Mouse (Mus musculus) kidney, adult 2 months (tissue): ENCODE results near the gene Stk25. TPM values are rescaled to one million over a fixed set of nuclear protein-coding genes. Genes with fewer than 3 reads are reported as not detected.

Source experiments
- DNase-seq: peaks from one replicate; pipeline ENCODE4 v3.0.0; 2021
- H3K27ac ChIP-seq: fragments of 200-500 bp; 2 replicates; pipeline ENCODE4 v1.5.1; 2012; ENCODE audit warnings: low read depth, low read length, control low read depth, inconsistent platforms; ENCODE audit not compliant: insufficient read depth
- H3K27me3 ChIP-seq: fragments of 200-500 bp; replicated peaks from 2 replicates; pipeline ENCODE4 v1.6.1; 2012; ENCODE audit warnings: mild to moderate bottlenecking, moderate library complexity, low read length, inconsistent platforms; ENCODE audit not compliant: control insufficient read depth, insufficient read depth
- H3K36me3 ChIP-seq: fragments of 200-500 bp; 2 replicates; pipeline ENCODE4 v1.6.1; 2012; ENCODE audit warnings: mild to moderate bottlenecking, moderate library complexity, low read length, inconsistent platforms; ENCODE audit not compliant: control insufficient read depth, insufficient read depth
- H3K4me1 ChIP-seq: fragments of 200-500 bp; 2 replicates; pipeline ENCODE4 v1.6.1; 2011; ENCODE audit warnings: low read length; ENCODE audit not compliant: control insufficient read depth, insufficient read depth
- H3K4me3 ChIP-seq: fragments of 200-500 bp; 2 replicates; pipeline ENCODE4 v1.5.1; 2011; ENCODE audit warnings: mild to moderate bottlenecking, low read depth, low read length, control low read depth; ENCODE audit not compliant: insufficient read depth
- CTCF ChIP-seq: fragments of 200-500 bp; conservative IDR thresholded peaks from 2 replicates; pipeline ENCODE4 v1.5.1; 2011; ENCODE audit warnings: low read depth, mild to moderate bottlenecking, control low read depth, low read length, moderate library complexity, mixed read lengths; ENCODE audit not compliant: insufficient read depth, insufficient read length
- POLR2A ChIP-seq: fragments of 200-500 bp; IDR thresholded peaks from one replicate; pipeline ENCODE4 v1.6.1; 2011; ENCODE audit warnings: low read depth, low read length, control low read depth
- WGBS: fragments of 180-500 bp; shearing (Covaris S2); methylation state at CpG from one replicate; pipeline ENCODE4 v1.1.7; 2018; 5-methylcytosine and 5-hydroxymethylcytosine counted together
- polyA plus RNA-seq: library from polyadenylated mRNA; depleted of rRNA; stranded (reverse); fragments of >200 nt; gene quantifications from 2 replicates; pipeline ENCODE4 v1.2.3, GENCODE M21; 2012

Gene Stk25
- polyA plus RNA-seq, 1 experiment = 102 TPM

- TF ChIP-seq CTCF = no peak
- no peak for TF ChIP-seq POLR2A
- Histone ChIP-seq H3K36me3 (no peaks in the 10 kb centered on the region), H3K27ac (no peak overlapping the region), H3K4me1 (no peaks in the 10 kb centered on the region), H3K4me3 (no peak overlapping the region), H3K27me3 (no peaks in the 10 kb centered on the region)
- DNase-seq = no peak
- WGBS = 90% methylated on average over 2 of the region's 2 CpGs
Measured at GRCm38 (mm10) chr1:93642692-93643091, 15.8 kb downstream of the Stk25 start.

- TF ChIP-seq POLR2A (no peak), CTCF (no peak)
- Histone ChIP-seq H3K27ac (no peak overlapping the region), H3K4me3 (no peak overlapping the region), H3K36me3 (no peaks in the 10 kb centered on the region), H3K4me1 (no peaks in the 10 kb centered on the region), H3K27me3 (no peaks in the 10 kb centered on the region)
- 88% methylated on average over 2 of the region's 2 CpGs for WGBS
- DNase-seq = no peak
Measured at GRCm38 (mm10) chr1:93641978-93642377, 16.5 kb downstream of the Stk25 start.

DNA sequence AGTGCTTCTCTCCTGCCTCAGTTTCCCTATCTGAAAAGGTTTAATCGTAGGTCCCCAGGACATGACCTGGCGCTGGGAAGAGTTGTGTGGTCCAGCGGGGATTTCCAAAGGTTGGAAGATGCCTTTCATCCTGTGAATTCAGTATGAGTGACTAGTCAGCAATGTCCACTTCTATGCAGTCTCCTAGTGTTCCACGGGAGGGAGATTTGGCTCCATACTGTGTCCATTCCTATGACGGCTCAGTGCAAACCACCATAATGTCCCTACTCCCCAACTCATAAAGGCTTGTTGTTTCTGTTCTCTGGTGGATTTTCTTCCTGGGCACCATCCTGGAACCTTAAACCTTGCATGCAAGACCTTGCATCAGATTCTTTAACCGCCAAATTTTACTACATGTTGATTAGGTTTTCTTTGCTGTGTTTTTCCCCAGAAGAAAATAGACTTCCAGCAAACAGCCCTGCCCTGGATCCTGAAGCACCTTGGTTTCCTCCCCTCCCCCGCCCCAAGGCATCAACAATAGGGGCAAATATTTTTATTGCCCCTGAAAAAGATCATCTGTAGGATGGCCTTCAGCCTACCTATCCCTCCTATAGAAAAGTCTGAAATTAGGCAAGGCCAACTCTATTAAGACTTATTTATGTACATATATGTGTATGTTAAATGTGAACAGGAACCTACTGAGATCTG is 22.1 kb downstream of the Stk25 start:
- WGBS = 27% methylated on average over 7 of the region's 7 CpGs
- no peak for DNase-seq

DNA sequence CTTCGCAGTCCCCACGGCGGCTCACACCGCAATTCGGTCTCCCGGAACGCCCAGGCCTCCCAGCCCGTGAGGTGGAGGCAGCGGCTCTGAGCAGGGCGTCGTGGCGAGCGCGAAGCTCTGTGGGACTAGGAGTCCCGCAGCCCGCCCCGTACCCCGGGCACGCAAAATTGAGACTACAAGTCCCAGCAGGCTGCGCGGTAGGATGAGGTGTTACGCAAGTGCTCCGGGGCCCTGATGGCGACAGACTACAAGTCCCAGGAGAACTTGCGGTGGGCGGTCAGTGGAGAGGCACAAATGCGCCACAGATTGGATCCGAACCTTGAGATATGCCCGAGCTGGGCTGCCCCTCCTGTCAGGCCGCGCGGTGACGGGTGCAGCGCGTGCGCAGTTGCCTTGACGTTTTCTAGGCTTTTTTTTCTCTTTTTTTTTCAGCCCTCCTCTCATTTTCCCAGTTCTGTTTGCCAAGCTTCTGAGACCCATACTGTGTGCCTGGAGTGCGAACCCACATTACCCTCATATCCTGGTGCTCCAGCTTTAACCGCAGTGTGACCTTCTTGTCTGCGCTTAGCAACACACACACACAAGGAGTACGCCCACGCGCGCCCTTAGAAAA is 22.8 kb downstream of the Stk25 start:
- DNase-seq = peak; percentile 100
- H3K4me3 ChIP-seq = peak overlapping the region; percentile 77
- TF ChIP-seq CTCF (no peak), POLR2A (peak; percentile 59)
- peaks cover 5% of the 10 kb centered on the region; the same call in 1 of the 2 replicates for H3K4me1 ChIP-seq
- under 1% methylated on average over 44 of the region's 44 CpGs for WGBS
- H3K27ac ChIP-seq = peak overlapping the region; percentile 95
- H3K27me3 ChIP-seq = no peaks in the 10 kb centered on the region
- no peaks in the 10 kb centered on the region for H3K36me3 ChIP-seq

More for the DNA sequence above, 22.1 kb downstream of the Stk25 start:
- peak overlapping the region; percentile 95 for H3K27ac ChIP-seq
- TF ChIP-seq POLR2A (no peak), CTCF (peak; percentile 29; the same call in 1 of the 2 replicates)
- peaks cover 5% of the 10 kb centered on the region; the same call in 1 of the 2 replicates for H3K4me1 ChIP-seq
- H3K27me3 ChIP-seq = no peaks in the 10 kb centered on the region
- peak overlapping the region; percentile 77 for H3K4me3 ChIP-seq
- no peaks in the 10 kb centered on the region for H3K36me3 ChIP-seq

GRCm38 (mm10) chr1:93635091-93635579 is 23.3 kb downstream of the Stk25 start:
- DNase-seq = peak; percentile 67
- H3K36me3 ChIP-seq = no peaks in the 10 kb centered on the region
- no peaks in the 10 kb centered on the region for H3K27me3 ChIP-seq
- TF ChIP-seq CTCF (no peak), POLR2A (no peak)
- WGBS = under 1% methylated on average over 58 of the region's 58 CpGs
- peaks cover 5% of the 10 kb centered on the region; the same call in 1 of the 2 replicates for H3K4me1 ChIP-seq
- peak overlapping the region; percentile 76 for H3K27ac ChIP-seq
- H3K4me3 ChIP-seq = peak overlapping the region; percentile 75

DNA sequence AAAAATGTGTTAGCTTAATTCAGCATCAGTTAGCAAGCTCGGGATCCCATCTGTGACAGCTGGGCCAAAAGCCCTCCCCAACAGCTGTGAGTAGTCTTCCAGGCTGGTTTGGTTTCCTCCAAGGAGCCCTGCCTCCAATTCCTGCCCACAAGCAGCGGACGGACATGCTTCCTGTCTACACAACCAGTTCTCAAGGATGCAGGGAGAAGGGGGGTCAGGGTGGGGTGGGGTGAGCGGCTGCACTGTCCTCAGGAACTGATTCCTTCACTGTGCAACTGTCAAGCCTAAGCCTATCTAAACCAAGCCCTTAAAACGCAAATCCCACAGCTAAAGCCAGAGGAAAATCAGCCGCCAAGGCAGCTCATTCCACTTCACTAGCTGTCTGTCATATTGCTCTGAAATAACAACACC is 24.0 kb downstream of the Stk25 start:
- Histone ChIP-seq H3K27ac (peak overlapping the region; percentile 76), H3K27me3 (no peaks in the 10 kb centered on the region), H3K36me3 (no peaks in the 10 kb centered on the region), H3K4me1 (peaks cover 5% of the 10 kb centered on the region; the same call in 1 of the 2 replicates), H3K4me3 (peak overlapping the region; percentile 75)
- WGBS = 4% methylated on average over 6 of the region's 6 CpGs
- DNase-seq = peak; percentile 75
- TF ChIP-seq CTCF (no peak), POLR2A (no peak)

GRCm38 (mm10) chr1:93632723-93633122 is 25.7 kb downstream of the Stk25 start:
- Histone ChIP-seq H3K27me3 (no peaks in the 10 kb centered on the region), H3K36me3 (0 out of 2 replicates have a peak, but pooled peaks cover 1% of the 10 kb centered on the region), H3K27ac (no peak overlapping the region), H3K4me1 (peaks cover 5% of the 10 kb centered on the region; the same call in 1 of the 2 replicates), H3K4me3 (no peak overlapping the region)
- TF ChIP-seq CTCF = no peak
- no peak for TF ChIP-seq POLR2A
- WGBS = 81% methylated on average over 3 of the region's 3 CpGs
- DNase-seq = no peak
